Mouse (Mus musculus) left cerebral cortex, adult 9 months (tissue): ENCODE measurements around the gene AI481877.
"Not testable (repeated sequence)": the region's sequence is repeated elsewhere in the genome, so short reads cannot be mapped to it uniquely, and the experiment has no call there.

Experiments
- DNase-seq, 2 experiments: peaks; one replicate each; pipeline ENCODE4 v3.0.0; 2022; ENCODE audit warnings: low spot score in 2 of 2

The AI481877 gene

GRCm38 (mm10) chr4:59138507-59139033, at the start of gene AI481877:
AI481877 (minus strand) TSS chr4:59138983.
- not testable (repeated sequence) for DNase-seq

- no peak for DNase-seq
These were observed 49.7 kb upstream of the AI481877 start for GRCm38 (mm10) chr4:59188474-59188801.

DNA sequence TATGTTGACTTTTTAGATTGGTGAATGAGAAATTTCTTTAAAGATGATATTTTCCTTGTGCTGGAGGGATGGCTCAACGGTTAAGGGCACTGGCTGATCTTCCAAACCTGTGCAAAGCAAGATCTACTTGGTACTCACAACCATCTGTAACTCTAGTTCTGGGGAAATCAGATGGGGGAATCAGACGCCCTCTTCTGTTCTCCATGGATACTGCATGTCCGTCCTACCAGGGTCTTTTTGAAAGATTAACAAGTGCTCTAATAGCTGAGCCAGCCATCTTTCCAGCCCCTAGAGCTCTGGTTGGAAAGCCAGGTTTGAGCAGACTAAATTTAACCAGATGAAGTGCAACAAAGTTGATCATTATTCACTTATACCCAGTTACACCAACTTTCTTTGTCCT, 48.5 kb upstream of the AI481877 start:
- DNase-seq, result peak in 1 of 2 experiments; percentile 56

DNA sequence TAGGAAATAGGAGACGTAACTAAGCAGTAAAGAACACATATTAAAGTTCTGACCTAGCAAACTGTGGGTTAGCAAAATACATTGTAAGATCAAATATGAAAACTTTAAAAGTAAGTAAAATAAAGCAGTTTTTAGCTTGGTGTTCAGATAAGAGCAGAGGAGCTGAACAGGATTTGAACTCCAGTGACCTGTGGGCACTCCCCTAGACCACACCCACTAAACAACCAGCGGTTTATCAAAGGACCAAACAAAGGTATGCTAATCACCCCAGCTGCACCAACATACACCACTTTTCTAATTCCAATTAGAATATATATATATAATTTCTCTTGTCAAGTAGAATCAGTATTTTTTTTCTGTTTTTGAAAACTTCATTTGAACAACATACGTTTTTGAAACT, 46.9 kb upstream of the AI481877 start:
- DNase-seq, result no peak

DNA sequence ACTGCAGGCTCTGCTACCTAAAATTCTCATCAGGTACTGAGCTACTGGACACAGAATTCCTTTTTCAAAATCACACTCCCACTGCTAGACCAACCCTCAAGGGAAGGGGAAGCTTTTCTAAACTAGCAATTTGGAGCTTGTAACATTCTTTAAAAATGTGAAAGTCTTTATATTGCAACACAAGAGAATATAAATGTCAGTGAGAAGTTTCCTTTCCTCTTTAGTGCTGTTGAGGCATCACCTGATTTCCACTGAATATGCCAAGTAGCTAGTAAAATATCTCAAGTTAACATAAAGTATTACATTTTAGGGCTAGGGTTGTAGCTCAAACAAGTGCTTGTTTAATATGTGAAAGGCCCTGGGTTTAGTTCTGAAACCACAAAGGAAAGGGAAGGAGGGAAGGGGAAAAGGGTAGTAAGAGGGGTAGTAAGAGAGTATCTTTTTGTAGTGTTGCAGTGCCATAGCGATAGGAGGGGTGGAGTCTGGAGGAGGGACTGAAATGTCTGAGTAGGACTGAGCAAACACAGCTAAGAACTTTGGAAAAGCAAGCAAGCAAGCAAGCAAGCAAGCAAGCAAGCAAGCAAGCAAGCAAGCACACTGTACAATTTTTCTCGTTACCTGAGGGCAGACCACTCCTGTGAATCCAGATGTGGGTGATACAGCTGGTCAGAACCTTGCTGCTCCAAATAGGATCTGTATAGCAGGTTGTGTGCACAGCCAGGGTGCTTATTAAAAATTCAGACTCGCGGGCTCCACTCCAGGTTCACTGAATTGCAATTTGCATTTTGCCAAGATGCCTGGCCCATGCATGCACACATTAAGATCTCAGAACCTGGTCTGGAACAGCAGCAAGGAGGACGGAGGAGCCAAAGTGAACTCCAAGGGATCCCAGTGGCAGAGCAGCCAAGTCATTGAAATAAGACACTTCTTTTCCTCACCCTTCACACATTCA, 42.8 kb upstream of the AI481877 start:
- DNase-seq, result no peak

DNA sequence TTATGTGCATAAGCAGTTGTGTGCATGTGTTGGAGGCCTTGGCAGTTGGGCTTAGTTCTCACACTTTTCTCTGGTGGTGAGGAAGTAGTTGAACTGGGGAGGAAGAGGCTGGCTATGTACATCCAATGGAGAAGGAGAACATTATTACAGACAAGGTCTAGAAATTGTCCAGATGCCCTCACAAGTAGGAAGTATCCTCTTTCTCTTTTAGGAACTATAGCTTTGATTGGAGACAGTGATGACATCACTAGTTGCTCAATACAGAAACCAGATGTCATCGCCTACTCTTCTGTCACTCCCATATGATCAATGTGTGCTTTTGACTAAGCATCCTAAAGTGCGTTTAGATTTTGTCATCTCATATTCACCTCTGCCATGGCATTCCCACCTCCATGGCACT, 38.8 kb upstream of the AI481877 start:
- DNase-seq, result no peak

DNA sequence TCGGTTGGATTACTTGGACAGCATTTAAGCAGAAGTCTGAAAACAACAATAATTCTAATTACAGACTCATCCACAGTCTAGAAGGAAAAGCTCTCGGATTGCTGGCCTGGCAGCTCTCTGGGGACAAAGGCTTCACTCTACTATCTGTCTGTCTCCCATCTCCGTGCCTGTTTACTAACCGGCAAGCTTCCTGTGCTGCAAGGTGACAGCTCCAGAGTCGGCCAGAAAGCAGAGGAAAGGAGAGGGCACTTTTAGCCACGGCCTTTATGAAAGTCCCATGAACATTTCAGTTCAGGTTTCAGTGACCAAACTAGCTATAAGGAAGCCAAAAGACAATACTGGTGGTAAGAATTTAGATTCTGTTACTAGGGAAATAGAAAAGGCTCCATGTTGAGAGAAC, 37.1 kb upstream of the AI481877 start:
- DNase-seq, result no peak

DNA sequence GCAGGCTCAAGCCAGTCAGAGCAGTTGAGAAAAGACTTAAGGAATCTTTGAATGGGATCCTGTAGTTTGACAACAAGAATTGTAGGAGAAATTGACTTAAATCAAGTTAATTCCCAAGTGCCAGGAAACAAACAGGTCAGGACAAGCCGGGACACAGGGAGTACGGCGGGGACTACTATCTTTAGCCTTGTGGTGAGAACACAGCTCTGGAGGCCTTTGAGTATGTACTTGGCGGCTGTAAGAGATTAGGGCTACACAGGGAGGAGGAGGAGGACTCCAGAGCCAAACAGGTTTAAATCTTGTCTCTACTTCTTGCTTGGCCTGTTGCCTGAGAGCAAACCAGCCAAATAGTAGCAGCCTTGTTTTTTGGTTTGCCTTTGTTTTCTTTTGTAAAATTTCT, 36.2 kb upstream of the AI481877 start:
- no peak for DNase-seq

DNA sequence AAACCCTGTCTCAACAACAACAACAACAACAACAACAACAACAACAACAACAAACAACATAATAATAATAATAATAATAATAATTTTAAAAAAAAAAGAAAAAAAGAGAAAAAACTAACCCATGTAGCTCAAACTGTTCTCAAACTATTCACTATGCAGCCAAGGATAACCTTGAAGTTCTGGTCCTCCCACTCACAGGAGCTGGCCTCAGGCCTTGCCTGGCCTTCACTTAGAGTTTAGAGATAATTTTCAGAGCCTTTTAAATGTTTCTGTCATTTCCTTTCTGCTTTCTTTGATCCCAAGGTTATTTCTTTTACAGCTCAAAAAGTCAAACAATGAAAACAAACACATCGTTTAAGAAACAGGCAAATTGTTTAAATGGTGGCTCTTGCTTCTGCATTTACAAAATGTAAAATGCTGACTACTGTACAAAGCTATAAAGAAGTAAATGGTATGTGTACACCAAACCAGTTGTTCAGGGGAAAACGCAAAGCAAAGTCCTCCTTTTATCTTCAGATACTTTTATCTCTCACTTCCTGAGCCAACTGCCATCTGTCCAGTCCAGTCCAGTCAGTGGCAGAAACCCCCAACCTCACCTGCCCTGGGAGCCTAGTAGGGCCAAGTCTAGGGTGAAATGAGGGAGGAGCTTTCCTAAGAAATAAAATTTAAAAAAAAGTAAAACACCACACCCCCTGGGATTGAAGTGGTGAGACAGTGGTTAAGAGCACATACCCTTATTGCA, 34.6 kb upstream of the AI481877 start:
- no peak for DNase-seq

DNA sequence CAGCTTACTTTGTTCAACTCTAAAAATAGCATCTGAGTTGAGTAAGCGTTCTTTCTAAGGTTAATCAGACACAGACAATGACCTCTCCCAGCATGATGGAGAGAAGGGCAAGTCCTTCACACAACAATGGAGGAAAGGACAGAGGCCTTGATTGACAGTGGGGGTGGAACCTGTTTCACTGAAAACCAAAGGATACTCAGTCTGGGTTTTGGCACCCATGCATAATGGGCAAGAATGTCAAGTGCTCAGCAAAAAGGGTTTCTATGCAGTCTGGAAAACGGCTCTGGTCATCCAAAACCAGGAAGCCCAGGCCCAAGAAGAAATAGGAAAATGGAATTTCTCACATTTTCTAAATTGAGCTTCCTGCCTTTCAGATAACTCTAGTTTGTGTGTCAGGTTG, 33.8 kb upstream of the AI481877 start:
- DNase-seq, result no peak

GRCm38 (mm10) chr4:59169981-59170380, 31.2 kb upstream of the AI481877 start:
- DNase-seq, result no peak

DNA sequence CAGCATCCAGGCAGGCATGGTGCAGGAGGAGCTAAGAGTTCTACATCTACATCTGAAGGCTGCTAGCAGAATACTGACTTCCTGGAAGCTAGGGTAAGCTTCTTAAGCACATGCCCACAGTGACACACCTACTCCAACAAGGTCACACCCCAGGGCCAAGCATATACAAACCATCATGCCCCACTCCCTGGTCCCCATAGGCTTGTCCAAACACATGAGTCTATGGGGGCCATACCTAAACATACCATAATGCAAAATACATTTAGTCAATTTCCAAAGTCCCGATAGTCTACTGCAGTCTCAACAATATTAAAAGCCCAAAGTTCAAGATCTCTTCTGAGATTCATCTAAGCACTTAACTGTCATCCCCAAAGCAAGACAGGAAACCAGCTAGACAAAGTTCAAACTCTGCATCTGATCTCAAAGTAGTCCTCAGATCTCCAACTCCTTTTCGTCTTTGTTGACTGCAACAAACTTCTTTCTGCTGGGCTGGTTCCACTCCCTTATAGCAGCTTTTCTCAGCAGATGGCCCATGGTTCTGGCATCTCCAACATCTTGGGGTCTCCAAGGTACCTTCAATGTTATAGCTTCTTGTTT, 28.6 kb upstream of the AI481877 start:
- no peak for DNase-seq

- DNase-seq, result no peak
These were observed 25.3 kb upstream of the AI481877 start for GRCm38 (mm10) chr4:59164034-59164433.

- DNase-seq, result no peak
These were observed 22.3 kb upstream of the AI481877 start for GRCm38 (mm10) chr4:59160959-59161670.

GRCm38 (mm10) chr4:59160289-59160688, 21.5 kb upstream of the AI481877 start:
- no peak for DNase-seq

- no peak for DNase-seq
These were observed 18.9 kb upstream of the AI481877 start for GRCm38 (mm10) chr4:59157654-59158053.

- DNase-seq, result no peak
These were observed 18.3 kb upstream of the AI481877 start for GRCm38 (mm10) chr4:59156897-59157592.

- no peak for DNase-seq
These were observed 13.2 kb upstream of the AI481877 start for GRCm38 (mm10) chr4:59151953-59152352.

GRCm38 (mm10) chr4:59150907-59151306, 12.1 kb upstream of the AI481877 start:
- DNase-seq, result no peak

DNA sequence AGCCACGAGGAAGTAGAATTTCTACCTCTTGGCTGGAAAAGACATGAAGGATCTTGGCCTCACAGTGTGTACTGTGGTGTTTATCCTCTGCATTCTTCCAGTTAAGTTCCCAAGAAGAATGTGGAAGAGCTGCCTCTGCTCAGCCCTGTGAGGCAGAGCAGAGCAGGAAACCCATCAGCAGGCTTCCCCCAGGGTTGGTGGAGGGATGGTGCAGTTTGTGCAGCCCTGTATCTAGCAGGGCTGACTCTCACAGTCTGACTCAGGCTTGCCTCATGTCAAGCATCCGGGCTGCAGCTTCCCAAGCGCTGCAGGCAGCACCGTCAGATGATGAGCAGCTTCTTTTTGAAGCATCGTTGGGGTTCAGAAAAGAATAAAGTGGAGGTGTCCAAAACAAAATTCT, 10.3 kb upstream of the AI481877 start:
- no peak for DNase-seq

DNA sequence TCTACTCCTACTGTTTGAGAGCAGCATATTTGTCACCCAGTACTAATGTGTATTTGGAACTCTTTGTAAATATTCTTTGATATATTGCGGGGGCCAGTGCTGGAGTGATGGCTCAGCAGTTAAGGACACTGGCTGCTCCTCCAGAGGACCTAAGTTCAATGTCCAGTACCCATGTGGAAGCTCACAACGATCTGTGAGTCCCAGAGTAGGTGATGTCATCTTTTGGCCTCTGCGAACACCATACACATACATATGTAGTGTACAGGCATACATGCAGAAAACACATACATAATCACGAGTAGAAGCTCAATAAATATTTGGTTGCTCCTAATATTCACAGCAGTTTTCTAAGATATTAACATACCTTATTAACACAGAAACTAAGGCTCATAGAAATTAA, 9.8 kb downstream of the AI481877 start:
- DNase-seq, result no peak
